Mouse (Mus musculus): Measurements from ENCODE around the gene Krt25. TPM values are rescaled to one million over a fixed set of nuclear protein-coding genes. Genes with fewer than 3 reads are reported as not detected.

The Krt25 gene
- polyA plus RNA-seq (2015; fragmentation: Nextera tagmentation; extraction: Ambion mirVana) = not detected in 2 replicates

DNA sequence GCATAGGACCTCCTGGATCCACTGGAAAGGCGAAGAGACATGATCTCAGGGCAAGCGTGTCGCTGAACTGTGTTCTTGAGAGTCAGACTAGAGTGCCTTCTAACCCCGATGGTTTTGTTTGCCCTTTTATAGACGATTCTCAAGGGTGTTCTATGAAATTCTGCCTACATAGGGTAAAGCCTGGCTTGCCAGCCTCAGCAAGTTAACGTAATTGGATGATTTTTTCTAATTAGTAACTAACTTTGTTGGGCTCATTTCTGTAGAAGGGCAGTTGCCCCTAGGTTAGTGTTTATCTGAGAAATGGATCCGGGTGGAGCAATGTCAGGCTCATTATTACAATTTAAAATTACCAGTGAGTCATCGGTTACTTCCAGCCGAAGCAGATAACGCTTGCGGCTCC is at the start of gene Krt25:
TSS of gene Krt25 (minus strand) at position 101 of the 400 bp plus-strand sequence.
- Histone ChIP-seq H3K4me1 (replicated peaks; ENCODE audit: control insufficient read depth, insufficient read depth, low read length) (no peaks in the 10 kb centered on the region), H3K36me3 (ENCODE audit: control insufficient read depth, insufficient read depth) (no peaks in the 10 kb centered on the region), H3K27me3 (replicated peaks; ENCODE audit: control insufficient read depth, insufficient read depth, low read length) (no peaks in the 10 kb centered on the region), H3K4me3 (replicated peaks; ENCODE audit: low read length) (no peak within 1 kb of the TSS), H3K9me3 (ENCODE audit: control insufficient read depth, low read length) (no peaks in the 10 kb centered on the region), H3K27ac (ENCODE audit: low read length) (no peak within 1 kb of the TSS), H3K4me2 (ENCODE audit: low read length) (no peak within 1 kb of the TSS), H3K9ac (replicated peaks; ENCODE audit: low read depth, low read length) (no peak within 1 kb of the TSS)
- ATAC-seq = no peak
- WGBS = 92% methylated on average over 11 of the region's 11 CpGs

GRCm38 (mm10) chr11:99369853-99370451 is 47.2 kb upstream of the Krt25 start:
- Histone ChIP-seq H3K4me1 (replicated peaks; ENCODE audit: control insufficient read depth, insufficient read depth, low read length) (no peaks in the 10 kb centered on the region), H3K4me2 (ENCODE audit: low read length) (no peak overlapping the region), H3K9me3 (ENCODE audit: control insufficient read depth, low read length) (no peaks in the 10 kb centered on the region), H3K27ac (ENCODE audit: low read length) (no peak overlapping the region), H3K9ac (replicated peaks; ENCODE audit: low read depth, low read length) (no peak overlapping the region), H3K36me3 (ENCODE audit: control insufficient read depth, insufficient read depth) (no peaks in the 10 kb centered on the region), H3K27me3 (replicated peaks; ENCODE audit: control insufficient read depth, insufficient read depth, low read length) (no peaks in the 10 kb centered on the region), H3K4me3 (replicated peaks; ENCODE audit: low read length) (no peak overlapping the region)
- ATAC-seq = no peak
- WGBS = 80% methylated on average over 8 of the region's 8 CpGs

- H3K4me1 ChIP-seq (replicated peaks; ENCODE audit: control insufficient read depth, insufficient read depth, low read length) = no peaks in the 10 kb centered on the region
- no peaks in the 10 kb centered on the region for H3K9me3 ChIP-seq (ENCODE audit: control insufficient read depth, low read length)
- H3K4me3 ChIP-seq (replicated peaks; ENCODE audit: low read length) = no peak overlapping the region
- no peaks in the 10 kb centered on the region for H3K36me3 ChIP-seq (ENCODE audit: control insufficient read depth, insufficient read depth)
- H3K27ac ChIP-seq (ENCODE audit: low read length) = no peak overlapping the region
- no peaks in the 10 kb centered on the region for H3K27me3 ChIP-seq (replicated peaks; ENCODE audit: control insufficient read depth, insufficient read depth, low read length)
- no peak for ATAC-seq
- H3K4me2 ChIP-seq (ENCODE audit: low read length) = no peak overlapping the region
- WGBS = 8% methylated on average over 3 of the region's 3 CpGs
- H3K9ac ChIP-seq (replicated peaks; ENCODE audit: low read depth, low read length) = no peak overlapping the region
Measured at GRCm38 (mm10) chr11:99369229-99369628, 46.5 kb upstream of the Krt25 start.

- no peak overlapping the region for H3K9ac ChIP-seq (replicated peaks; ENCODE audit: low read depth, low read length)
- ATAC-seq = no peak
- WGBS = 48% methylated on average over 10 of the region's 10 CpGs
Measured at GRCm38 (mm10) chr11:99366791-99367190, 44.0 kb upstream of the Krt25 start.

DNA sequence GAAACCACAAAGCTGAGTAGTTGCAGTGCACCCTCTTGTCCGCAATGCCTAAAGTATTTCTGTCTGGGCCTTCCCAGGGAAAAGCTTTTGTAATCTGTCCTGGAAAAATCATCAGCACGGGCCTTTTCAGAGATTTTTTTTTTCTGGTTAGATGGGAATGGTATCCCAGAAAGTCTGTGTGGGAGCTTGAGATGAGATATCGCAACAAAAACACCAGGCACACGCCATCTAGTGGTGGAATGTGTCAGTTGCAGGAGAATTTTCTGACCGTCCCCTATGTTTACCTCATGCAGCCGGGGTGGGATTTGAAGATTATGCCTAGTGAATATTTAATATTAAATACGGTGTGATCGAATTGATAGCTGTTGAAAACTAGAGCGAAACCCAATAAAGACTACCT is 41.7 kb upstream of the Krt25 start:
- WGBS = 26% methylated on average over 9 of the region's 9 CpGs
- no peak for ATAC-seq
- H3K36me3 ChIP-seq (ENCODE audit: control insufficient read depth, insufficient read depth) = no peaks in the 10 kb centered on the region
- H3K4me3 ChIP-seq (replicated peaks; ENCODE audit: low read length) = no peak overlapping the region
- no peak overlapping the region for H3K27ac ChIP-seq (ENCODE audit: low read length)
- no peak overlapping the region for H3K4me2 ChIP-seq (ENCODE audit: low read length)
- H3K27me3 ChIP-seq (replicated peaks; ENCODE audit: control insufficient read depth, insufficient read depth, low read length) = no peaks in the 10 kb centered on the region
- no peaks in the 10 kb centered on the region for H3K9me3 ChIP-seq (ENCODE audit: control insufficient read depth, low read length)
- no peak overlapping the region for H3K9ac ChIP-seq (replicated peaks; ENCODE audit: low read depth, low read length)
- H3K4me1 ChIP-seq (replicated peaks; ENCODE audit: control insufficient read depth, insufficient read depth, low read length) = no peaks in the 10 kb centered on the region

More at GRCm38 (mm10) chr11:99366791-99367190, 44.0 kb upstream of the Krt25 start:
- Histone ChIP-seq H3K27ac (ENCODE audit: low read length) (no peak overlapping the region), H3K9me3 (ENCODE audit: control insufficient read depth, low read length) (no peaks in the 10 kb centered on the region), H3K27me3 (replicated peaks; ENCODE audit: control insufficient read depth, insufficient read depth, low read length) (no peaks in the 10 kb centered on the region), H3K4me1 (replicated peaks; ENCODE audit: control insufficient read depth, insufficient read depth, low read length) (no peaks in the 10 kb centered on the region), H3K36me3 (ENCODE audit: control insufficient read depth, insufficient read depth) (no peaks in the 10 kb centered on the region), H3K4me3 (replicated peaks; ENCODE audit: low read length) (no peak overlapping the region), H3K4me2 (ENCODE audit: low read length) (no peak overlapping the region)

DNA sequence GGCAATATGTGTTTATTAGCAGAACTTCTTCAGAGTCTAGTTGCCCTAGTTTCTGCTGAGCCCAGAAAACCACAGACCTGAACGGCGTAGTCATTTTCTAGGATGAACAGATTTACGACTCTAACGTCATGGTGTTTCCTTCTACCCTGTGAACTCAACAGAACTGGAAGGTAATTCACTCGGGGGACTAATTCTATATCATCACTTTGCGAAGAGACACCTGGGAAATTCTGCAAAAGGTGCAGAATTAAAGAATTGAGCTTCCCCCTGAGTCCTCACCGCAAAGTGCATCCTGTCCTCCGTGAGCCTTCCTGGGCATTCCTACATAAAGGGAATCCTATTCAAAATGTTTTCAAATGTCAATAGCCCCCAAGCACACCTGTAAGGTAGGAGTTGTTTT is 38.7 kb upstream of the Krt25 start:
- ATAC-seq = no peak

DNA sequence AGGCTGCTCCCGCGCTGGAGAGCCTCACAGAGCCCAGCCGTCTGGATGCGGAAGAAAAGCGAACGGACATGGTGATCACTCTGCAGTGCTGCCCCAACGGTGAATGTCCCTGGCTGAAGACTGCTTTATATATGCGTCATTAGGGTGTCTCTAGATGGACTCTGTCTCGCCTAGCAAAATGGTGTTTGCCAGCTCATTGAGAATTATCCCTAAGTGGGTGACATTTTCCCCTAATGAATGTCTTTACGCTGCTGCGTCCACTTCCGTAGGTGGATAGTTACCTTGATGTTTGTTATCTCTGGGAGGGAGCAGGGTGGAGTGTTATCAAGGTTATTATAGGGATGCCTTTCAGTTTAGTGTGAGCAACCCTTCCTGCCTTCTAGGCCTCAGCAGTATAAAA is 28.3 kb upstream of the Krt25 start, which contains the start of gene Krt27:
TSS of gene Krt27 (minus strand) at position 101 of the 400 bp plus-strand sequence.
- no peaks in the 10 kb centered on the region for H3K9me3 ChIP-seq (ENCODE audit: control insufficient read depth, low read length)
- 82% methylated on average over 12 of the region's 12 CpGs for WGBS
- H3K4me3 ChIP-seq (replicated peaks; ENCODE audit: low read length) = no peak within 1 kb of the TSS
- H3K9ac ChIP-seq (replicated peaks; ENCODE audit: low read depth, low read length) = no peak within 1 kb of the TSS
- H3K27ac ChIP-seq (ENCODE audit: low read length) = no peak within 1 kb of the TSS
- no peak for ATAC-seq
- no peaks in the 10 kb centered on the region for H3K36me3 ChIP-seq (ENCODE audit: control insufficient read depth, insufficient read depth)
- no peaks in the 10 kb centered on the region for H3K27me3 ChIP-seq (replicated peaks; ENCODE audit: control insufficient read depth, insufficient read depth, low read length)
- H3K4me2 ChIP-seq (ENCODE audit: low read length) = no peak within 1 kb of the TSS
- no peaks in the 10 kb centered on the region for H3K4me1 ChIP-seq (replicated peaks; ENCODE audit: control insufficient read depth, insufficient read depth, low read length)

More for the DNA sequence above, 38.7 kb upstream of the Krt25 start:
- Histone ChIP-seq H3K4me1 (replicated peaks; ENCODE audit: control insufficient read depth, insufficient read depth, low read length) (no peaks in the 10 kb centered on the region), H3K9ac (replicated peaks; ENCODE audit: low read depth, low read length) (no peak overlapping the region), H3K27me3 (replicated peaks; ENCODE audit: control insufficient read depth, insufficient read depth, low read length) (no peaks in the 10 kb centered on the region), H3K27ac (ENCODE audit: low read length) (no peak overlapping the region), H3K4me3 (replicated peaks; ENCODE audit: low read length) (no peak overlapping the region), H3K36me3 (ENCODE audit: control insufficient read depth, insufficient read depth) (no peaks in the 10 kb centered on the region), H3K9me3 (ENCODE audit: control insufficient read depth, low read length) (no peaks in the 10 kb centered on the region), H3K4me2 (ENCODE audit: low read length) (no peak overlapping the region)
- 92% methylated on average over 8 of the region's 8 CpGs for WGBS

DNA sequence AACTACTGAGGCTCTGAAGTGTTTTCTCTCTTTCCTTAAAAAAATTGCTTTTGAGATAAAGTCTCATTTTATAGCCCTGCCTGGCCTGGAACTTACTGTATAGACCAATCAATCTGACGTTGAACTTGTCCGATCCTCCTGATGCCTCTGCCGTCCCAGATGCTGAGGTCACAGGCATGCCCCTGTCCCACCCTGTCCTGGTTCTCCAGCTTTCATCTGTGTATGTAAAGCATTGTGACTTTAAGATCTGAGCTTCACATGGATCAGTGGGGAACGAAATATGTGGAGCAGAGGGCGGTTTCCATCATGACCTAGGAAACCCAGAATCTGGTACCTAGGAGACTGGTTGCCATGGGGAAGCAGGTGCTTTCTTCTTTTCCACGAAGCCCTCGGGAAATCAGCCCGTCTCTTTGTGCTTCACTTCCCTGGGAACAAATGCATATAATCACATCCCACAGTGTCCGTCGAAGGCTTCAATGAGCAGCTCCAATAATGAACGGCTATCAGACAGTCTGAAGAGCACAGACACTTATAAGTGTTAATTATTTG is 16.6 kb upstream of the Krt25 start:
- no peak for ATAC-seq
- no peak overlapping the region for H3K27ac ChIP-seq (ENCODE audit: low read length)
- H3K9me3 ChIP-seq (ENCODE audit: control insufficient read depth, low read length) = no peaks in the 10 kb centered on the region
- no peak overlapping the region for H3K4me2 ChIP-seq (ENCODE audit: low read length)
- no peak overlapping the region for H3K9ac ChIP-seq (replicated peaks; ENCODE audit: low read depth, low read length)
- H3K36me3 ChIP-seq (ENCODE audit: control insufficient read depth, insufficient read depth) = no peaks in the 10 kb centered on the region
- WGBS = 34% methylated on average over 11 of the region's 11 CpGs
- no peak overlapping the region for H3K4me3 ChIP-seq (replicated peaks; ENCODE audit: low read length)
- H3K27me3 ChIP-seq (replicated peaks; ENCODE audit: control insufficient read depth, insufficient read depth, low read length) = no peaks in the 10 kb centered on the region
- no peaks in the 10 kb centered on the region for H3K4me1 ChIP-seq (replicated peaks; ENCODE audit: control insufficient read depth, insufficient read depth, low read length)

DNA sequence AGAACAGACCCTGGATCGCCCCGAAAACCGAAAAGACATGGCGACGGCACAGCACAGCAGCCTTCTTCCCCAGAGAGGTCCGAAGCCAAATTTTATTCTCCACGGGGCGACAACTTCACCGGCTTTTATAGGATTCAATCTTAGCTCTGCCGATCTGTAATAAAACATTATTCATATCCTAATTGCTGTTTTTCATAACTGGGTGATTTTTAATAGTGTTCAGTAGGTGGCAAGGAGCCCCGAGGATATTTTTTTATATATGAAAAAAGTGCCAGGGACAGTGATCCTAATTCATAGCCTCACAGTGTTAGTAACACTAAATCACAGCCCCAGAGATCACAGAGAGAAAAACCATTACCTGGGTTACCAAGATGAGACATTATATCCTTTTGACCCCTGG is 15.1 kb upstream of the Krt25 start, which contains the start of gene Krt26:
TSS of gene Krt26 (minus strand) at position 101 of the 400 bp plus-strand sequence.
- no peaks in the 10 kb centered on the region for H3K27me3 ChIP-seq (replicated peaks; ENCODE audit: control insufficient read depth, insufficient read depth, low read length)
- no peaks in the 10 kb centered on the region for H3K36me3 ChIP-seq (ENCODE audit: control insufficient read depth, insufficient read depth)
- 0 out of 2 replicates have a peak, but pooled peaks cover 3% of the 10 kb centered on the region for H3K4me1 ChIP-seq (replicated peaks; ENCODE audit: control insufficient read depth, insufficient read depth, low read length)
- no peak for ATAC-seq
- H3K27ac ChIP-seq (ENCODE audit: low read length) = no peak within 1 kb of the TSS
- H3K4me2 ChIP-seq (ENCODE audit: low read length) = no peak within 1 kb of the TSS
- no peak within 1 kb of the TSS for H3K9ac ChIP-seq (replicated peaks; ENCODE audit: low read depth, low read length)
- WGBS = 94% methylated on average over 11 of the region's 11 CpGs
- no peaks in the 10 kb centered on the region for H3K9me3 ChIP-seq (ENCODE audit: control insufficient read depth, low read length)
- H3K4me3 ChIP-seq (replicated peaks; ENCODE audit: low read length) = no peak within 1 kb of the TSS
